Mouse (Mus musculus) small intestine, adult 2 months (tissue): ENCODE measurements around the gene Kansl2. TPM values are rescaled to one million over a fixed set of nuclear protein-coding genes. Genes with fewer than 3 reads are reported as not detected.

Experiments used
- H3K27ac ChIP-seq: fragments of 200-500 bp; 2 replicates; pipeline ENCODE4 v1.5.1; 2012; ENCODE audit warnings: low read depth, low read length, control low read depth, inconsistent platforms; ENCODE audit not compliant: insufficient read depth
- H3K27me3 ChIP-seq: fragments of 200-500 bp; 2 replicates; pipeline ENCODE4 v1.6.1; 2012; ENCODE audit warnings: mild to moderate bottlenecking, moderate library complexity, low read length, inconsistent platforms; ENCODE audit not compliant: control insufficient read depth, insufficient read depth
- H3K36me3 ChIP-seq: fragments of 200-500 bp; 2 replicates; pipeline ENCODE4 v1.6.1; 2012; ENCODE audit warnings: mild to moderate bottlenecking, low read length, control low read depth, inconsistent platforms; ENCODE audit not compliant: control insufficient read depth, insufficient read depth
- H3K4me1 ChIP-seq: fragments of 200-500 bp; 2 replicates; pipeline ENCODE4 v1.6.1; 2012; ENCODE audit warnings: low read length, inconsistent platforms, mixed read lengths; ENCODE audit not compliant: control insufficient read depth, insufficient read depth, insufficient read length
- H3K4me3 ChIP-seq: fragments of 200-500 bp; 2 replicates; pipeline ENCODE4 v1.5.1; 2012; ENCODE audit warnings: low read depth, mild to moderate bottlenecking, control low read depth, inconsistent platforms, low read length, moderate library complexity
- CTCF ChIP-seq: fragments of 200-500 bp; IDR thresholded peaks from 2 replicates; pipeline ENCODE4 v1.5.1; 2012; ENCODE audit warnings: low read depth, mild to moderate bottlenecking, control low read depth, inconsistent platforms, low read length, moderate library complexity, mixed read lengths; ENCODE audit not compliant: insufficient replicate concordance, insufficient read length; ENCODE audit errors: extremely low read depth
- POLR2A ChIP-seq: fragments of 200-500 bp; IDR thresholded peaks from 2 replicates; pipeline ENCODE4 v1.6.1; 2012; ENCODE audit warnings: low read depth, mild to moderate bottlenecking, control low read depth, inconsistent platforms, low read length, moderate library complexity
- WGBS: fragments of 180-500 bp; shearing (Covaris S2); methylation state at CpG from one replicate; pipeline ENCODE4 v1.1.7; 2018; 5-methylcytosine and 5-hydroxymethylcytosine counted together
- polyA plus RNA-seq: library from polyadenylated mRNA; depleted of rRNA; stranded (reverse); fragments of >200 nt; gene quantifications from 2 replicates; pipeline ENCODE4 v1.2.3, GENCODE M21; 2012

Kansl2 gene
- polyA plus RNA-seq, 1 experiment = 15.0 TPM

- Histone ChIP-seq H3K4me3 (no peak overlapping the region), H3K27me3 (no peaks in the 10 kb centered on the region), H3K27ac (no peak overlapping the region), H3K4me1 (no peaks in the 10 kb centered on the region), H3K36me3 (peaks cover 57% of the 10 kb centered on the region)
- 88% methylated on average over 2 of the region's 2 CpGs for WGBS
- no peak for TF ChIP-seq POLR2A
- no peak for TF ChIP-seq CTCF
Observed at GRCm38 (mm10) chr15:98552758-98553157, 18.7 kb upstream of the Kansl2 start.

GRCm38 (mm10) chr15:98546843-98547242 lies 12.8 kb upstream of the Kansl2 start:
- no peaks in the 10 kb centered on the region for H3K27me3 ChIP-seq
- WGBS = 94% methylated on average over 5 of the region's 5 CpGs
- peaks cover 70% of the 10 kb centered on the region for H3K36me3 ChIP-seq
- no peak overlapping the region for H3K4me3 ChIP-seq
- H3K4me1 ChIP-seq = no peaks in the 10 kb centered on the region
- no peak for TF ChIP-seq POLR2A
- TF ChIP-seq CTCF = no peak
- no peak overlapping the region for H3K27ac ChIP-seq

- H3K4me3 ChIP-seq = no peak overlapping the region
- peaks cover 62% of the 10 kb centered on the region for H3K36me3 ChIP-seq
- no peaks in the 10 kb centered on the region for H3K4me1 ChIP-seq
- no peak overlapping the region for H3K27ac ChIP-seq
- TF ChIP-seq POLR2A (no peak), CTCF (no peak)
- H3K27me3 ChIP-seq = no peaks in the 10 kb centered on the region
- WGBS = 87% methylated on average over 3 of the region's 3 CpGs
Observed at GRCm38 (mm10) chr15:98545151-98545550, 11.1 kb upstream of the Kansl2 start.

GRCm38 (mm10) chr15:98543341-98543740 lies 9.3 kb upstream of the Kansl2 start:
- H3K27ac ChIP-seq = no peak overlapping the region
- WGBS = 78% methylated on average over 4 of the region's 4 CpGs
- H3K4me3 ChIP-seq = no peak overlapping the region
- no peaks in the 10 kb centered on the region for H3K4me1 ChIP-seq
- peaks cover 61% of the 10 kb centered on the region for H3K36me3 ChIP-seq
- H3K27me3 ChIP-seq = no peaks in the 10 kb centered on the region
- TF ChIP-seq CTCF (no peak), POLR2A (no peak)

GRCm38 (mm10) chr15:98541064-98541463 lies 7.0 kb upstream of the Kansl2 start:
- WGBS = 68% methylated on average over 6 of the region's 6 CpGs
- TF ChIP-seq CTCF = no peak
- TF ChIP-seq POLR2A = no peak
- no peaks in the 10 kb centered on the region for H3K27me3 ChIP-seq
- H3K27ac ChIP-seq = no peak overlapping the region
- H3K36me3 ChIP-seq = peaks cover 48% of the 10 kb centered on the region
- no peaks in the 10 kb centered on the region for H3K4me1 ChIP-seq
- H3K4me3 ChIP-seq = no peak overlapping the region

- Histone ChIP-seq H3K4me3 (no peak overlapping the region), H3K36me3 (peaks cover 20% of the 10 kb centered on the region), H3K27ac (no peak overlapping the region), H3K4me1 (no peaks in the 10 kb centered on the region), H3K27me3 (no peaks in the 10 kb centered on the region)
- WGBS = 69% methylated on average over 4 of the region's 4 CpGs
- TF ChIP-seq CTCF (no peak), POLR2A (no peak)
Observed at GRCm38 (mm10) chr15:98537923-98538322, 3.9 kb upstream of the Kansl2 start.

- 84% methylated on average over 8 of the region's 8 CpGs for WGBS
- Histone ChIP-seq H3K27ac (no peak overlapping the region), H3K27me3 (no peaks in the 10 kb centered on the region), H3K4me1 (no peaks in the 10 kb centered on the region), H3K36me3 (peaks cover 13% of the 10 kb centered on the region), H3K4me3 (no peak overlapping the region)
- TF ChIP-seq CTCF (no peak), POLR2A (no peak)
Observed at GRCm38 (mm10) chr15:98536828-98537510, 2.9 kb upstream of the Kansl2 start.
